Mouse (Mus musculus) liver, embryonic 13.5 days (tissue): ENCODE measurements around the gene Sgms1. TPM values are rescaled to one million over a fixed set of nuclear protein-coding genes. Genes with fewer than 3 reads are reported as not detected.
"Not testable (repeated sequence)": the region's sequence is repeated elsewhere in the genome, so short reads cannot be mapped to it uniquely, and the experiment has no call there.

Source experiments
- ATAC-seq: fragments of 200-750 bp; cut with Nextera tagmentation; 2 replicates; pipeline ENCODE4 v1.8.0; 2017; ENCODE audit warnings: low read depth, mild to moderate bottlenecking, moderate number of reproducible peaks, moderate library complexity
- DNase-seq: peaks from one replicate; pipeline ENCODE4 v3.0.0; 2022
- H3K27ac ChIP-seq: fragments of 300-500 bp; sonication (generic); 2 replicates; pipeline ENCODE4 v1.5.1; 2015; ENCODE audit warnings: moderate library complexity, mild to moderate bottlenecking, inconsistent platforms
- H3K27me3 ChIP-seq: fragments of 300-500 bp; sonication (generic); 2 replicates; pipeline ENCODE4 v1.6.1; 2015; ENCODE audit warnings: mild to moderate bottlenecking, inconsistent platforms
- H3K36me3 ChIP-seq: fragments of 300-500 bp; sonication (generic); 2 replicates; pipeline ENCODE4 v1.6.1; 2015; ENCODE audit warnings: mild to moderate bottlenecking, inconsistent platforms
- H3K4me1 ChIP-seq: fragments of 300-500 bp; sonication (generic); replicated peaks from 2 replicates; pipeline ENCODE4 v1.6.1; 2015; ENCODE audit warnings: inconsistent platforms
- H3K4me2 ChIP-seq: fragments of 300-500 bp; sonication (generic); 2 replicates; pipeline ENCODE4 v1.6.1; 2015; ENCODE audit warnings: inconsistent platforms, mild to moderate bottlenecking, moderate library complexity
- H3K4me3 ChIP-seq: fragments of 300-500 bp; sonication (generic); replicated peaks from 2 replicates; pipeline ENCODE4 v1.5.1; 2015; ENCODE audit warnings: mild to moderate bottlenecking, inconsistent platforms
- H3K9ac ChIP-seq: fragments of 300-500 bp; sonication (generic); 2 replicates; pipeline ENCODE4 v1.6.1; 2015; ENCODE audit warnings: mild to moderate bottlenecking, inconsistent platforms
- H3K9me3 ChIP-seq: fragments of 300-500 bp; sonication (generic); replicated peaks from 2 replicates; pipeline ENCODE4 v1.6.1; 2016; ENCODE audit warnings: inconsistent platforms
- WGBS: fragments of 180-500 bp; shearing (Covaris S2); methylation state at CpG from one replicate; pipeline ENCODE4 v1.1.7; 2015; ENCODE audit not compliant: insufficient replicate concordance; 5-methylcytosine and 5-hydroxymethylcytosine counted together
- polyA plus RNA-seq: library from polyadenylated mRNA; unstranded; fragments of >200 nt; fragmentation: Nextera tagmentation; extraction: Ambion mirVana; gene quantifications from 2 replicates; pipeline ENCODE4 v1.2.1, GENCODE M21; 2015

Sgms1 gene
- polyA plus RNA-seq, 1 experiment from 2014 or later, result 23.4 TPM

- Histone ChIP-seq H3K4me1 (no peaks in the 10 kb centered on the region), H3K36me3 (no peaks in the 10 kb centered on the region), H3K4me2 (no peak overlapping the region), H3K27ac (no peak overlapping the region), H3K27me3 (no peaks in the 10 kb centered on the region), H3K4me3 (no peak overlapping the region), H3K9ac (no peak overlapping the region), H3K9me3 (no peaks in the 10 kb centered on the region)
- 51% methylated on average over 6 of the region's 6 CpGs for WGBS
- no peak for DNase-seq
- ATAC-seq, result no peak
Measured at GRCm38 (mm10) chr19:32087736-32088470, 301.6 kb downstream of the Sgms1 start.

GRCm38 (mm10) chr19:32084813-32085212 is 304.7 kb downstream of the Sgms1 start:
- not testable (repeated sequence) for H3K4me2 ChIP-seq, H3K27me3 ChIP-seq, H3K4me3 ChIP-seq, H3K9me3 ChIP-seq, H3K9ac ChIP-seq, H3K4me1 ChIP-seq, H3K36me3 ChIP-seq, DNase-seq, H3K27ac ChIP-seq, ATAC-seq
- 47% methylated on average over 1 of the region's 1 CpGs for WGBS

Other genes starting within 250 kb of the Sgms1 start
- 99.8 and 126 TPM in 2 replicates for gene Rpl9-ps6, start 76.9 kb upstream of the Sgms1 start, polyA plus RNA-seq
- 99.9 and 110 TPM in 2 replicates for gene Minpp1, start 96.1 kb upstream of the Sgms1 start, polyA plus RNA-seq
- gene Papss2, start 206.1 kb upstream of the Sgms1 start, polyA plus RNA-seq, result 2.1 and 3.2 TPM in 2 replicates